Mouse (Mus musculus): ENCODE measurements around the gene Lgi4. TPM values are rescaled to one million over a fixed set of nuclear protein-coding genes. Genes with fewer than 3 reads are reported as not detected.

Gene Lgi4
- polyA plus RNA-seq, 1 experiment from 2014 or later = 0.35 TPM

DNA sequence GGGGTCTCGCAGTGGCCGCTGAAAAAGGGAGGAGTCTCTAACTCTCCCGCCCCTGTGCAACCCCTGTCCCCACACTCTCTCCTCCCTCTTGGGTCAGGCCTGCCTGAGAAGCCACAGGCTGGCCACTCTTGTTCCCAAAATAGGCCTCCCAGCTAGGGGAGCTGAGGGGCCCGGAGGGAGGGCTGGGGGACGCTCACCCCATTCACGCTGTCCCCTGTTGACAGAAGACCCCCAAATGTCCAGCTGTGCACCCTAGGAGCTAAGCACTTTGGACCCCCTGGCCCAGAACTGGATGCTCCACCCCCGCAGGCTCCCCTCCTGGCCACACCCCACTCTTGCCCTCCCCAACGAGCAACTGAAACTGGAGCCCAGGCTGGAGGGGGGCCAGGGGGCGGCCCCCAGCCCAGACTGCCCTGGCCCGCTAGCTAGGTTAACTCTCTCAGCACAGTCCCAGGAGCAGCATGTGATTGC, 3.8 kb upstream of the Lgi4 start:
- Histone ChIP-seq H3K4me1 (ENCODE audit: control insufficient read depth, insufficient read depth, low read length) (peaks cover 24% of the 10 kb centered on the region), H3K27ac (ENCODE audit: low read length) (no peak overlapping the region), H3K9me3 (replicated peaks; ENCODE audit: control insufficient read depth, low read length, poor library complexity, severe bottlenecking) (no peaks in the 10 kb centered on the region), H3K27me3 (ENCODE audit: control insufficient read depth, insufficient read depth, low read depth, low read length) (peaks cover 23% of the 10 kb centered on the region), H3K4me3 (ENCODE audit: low read depth, low read length) (no peak overlapping the region), H3K36me3 (ENCODE audit: control insufficient read depth, insufficient read depth, low read length) (no peaks in the 10 kb centered on the region), H3K4me2 (ENCODE audit: low read length) (peak overlapping the region; percentile 18; the same call in 1 of the 2 replicates), H3K9ac (ENCODE audit: low read depth, low read length) (no peak overlapping the region)
- ATAC-seq = no peak
- 5% methylated on average over 9 of the region's 10 CpGs for WGBS

DNA sequence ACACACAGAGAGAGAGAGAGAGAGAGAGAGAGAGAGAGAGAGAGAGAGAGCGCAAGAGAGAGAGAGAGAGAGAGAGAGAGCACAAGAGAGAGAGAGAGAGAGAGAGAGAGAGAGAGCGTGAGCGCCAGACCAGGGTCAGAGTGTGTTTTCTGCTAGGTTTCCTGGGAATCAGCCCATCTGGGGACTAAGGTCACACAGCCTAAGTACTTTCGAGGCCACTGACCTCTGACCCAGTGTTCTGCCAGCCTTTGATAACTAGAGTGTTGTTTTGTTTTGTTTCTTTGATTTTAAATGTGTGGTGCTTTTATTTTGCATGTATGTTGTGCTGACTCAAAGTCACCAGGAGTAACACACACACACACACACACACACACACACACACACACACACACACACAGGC, 3.3 kb upstream of the Lgi4 start:
- H3K27me3 ChIP-seq (ENCODE audit: control insufficient read depth, insufficient read depth, low read depth, low read length) = peaks cover 23% of the 10 kb centered on the region
- no peaks in the 10 kb centered on the region for H3K9me3 ChIP-seq (replicated peaks; ENCODE audit: control insufficient read depth, low read length, poor library complexity, severe bottlenecking)
- no peak overlapping the region for H3K9ac ChIP-seq (ENCODE audit: low read depth, low read length)
- no peak overlapping the region for H3K4me3 ChIP-seq (ENCODE audit: low read depth, low read length)
- no peak overlapping the region for H3K27ac ChIP-seq (ENCODE audit: low read length)
- peaks cover 19% of the 10 kb centered on the region for H3K4me1 ChIP-seq (ENCODE audit: control insufficient read depth, insufficient read depth, low read length)
- no peak for ATAC-seq
- H3K36me3 ChIP-seq (ENCODE audit: control insufficient read depth, insufficient read depth, low read length) = no peaks in the 10 kb centered on the region
- no peak overlapping the region for H3K4me2 ChIP-seq (ENCODE audit: low read length)
- 32% methylated on average over 4 of the region's 4 CpGs for WGBS

DNA sequence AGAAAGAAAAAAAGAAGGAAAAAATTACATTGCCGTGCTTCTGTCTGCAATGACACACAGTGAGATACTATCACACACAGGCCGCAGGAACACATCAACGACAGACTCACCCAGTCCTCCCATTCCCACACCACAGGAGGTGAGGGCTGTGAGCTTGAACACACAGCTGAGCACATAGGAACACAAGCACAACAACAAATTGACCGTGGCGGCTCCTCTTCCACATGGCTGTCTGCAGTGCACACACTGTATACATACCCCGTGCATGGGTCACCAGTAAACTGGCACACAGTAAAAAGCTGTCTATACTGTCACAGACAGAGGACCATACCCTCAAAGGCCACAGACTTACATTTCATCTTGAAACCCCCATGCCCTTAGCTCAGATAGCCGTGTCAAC, 2.7 kb upstream of the Lgi4 start:
- WGBS = 79% methylated on average over 7 of the region's 7 CpGs
- Histone ChIP-seq H3K4me1 (ENCODE audit: control insufficient read depth, insufficient read depth, low read length) (peaks cover 16% of the 10 kb centered on the region), H3K4me3 (ENCODE audit: low read depth, low read length) (no peak overlapping the region), H3K27me3 (ENCODE audit: control insufficient read depth, insufficient read depth, low read depth, low read length) (peaks cover 23% of the 10 kb centered on the region), H3K4me2 (ENCODE audit: low read length) (no peak overlapping the region), H3K9ac (ENCODE audit: low read depth, low read length) (no peak overlapping the region), H3K27ac (ENCODE audit: low read length) (no peak overlapping the region), H3K36me3 (ENCODE audit: control insufficient read depth, insufficient read depth, low read length) (no peaks in the 10 kb centered on the region), H3K9me3 (replicated peaks; ENCODE audit: control insufficient read depth, low read length, poor library complexity, severe bottlenecking) (no peaks in the 10 kb centered on the region)
- ATAC-seq = no peak

DNA sequence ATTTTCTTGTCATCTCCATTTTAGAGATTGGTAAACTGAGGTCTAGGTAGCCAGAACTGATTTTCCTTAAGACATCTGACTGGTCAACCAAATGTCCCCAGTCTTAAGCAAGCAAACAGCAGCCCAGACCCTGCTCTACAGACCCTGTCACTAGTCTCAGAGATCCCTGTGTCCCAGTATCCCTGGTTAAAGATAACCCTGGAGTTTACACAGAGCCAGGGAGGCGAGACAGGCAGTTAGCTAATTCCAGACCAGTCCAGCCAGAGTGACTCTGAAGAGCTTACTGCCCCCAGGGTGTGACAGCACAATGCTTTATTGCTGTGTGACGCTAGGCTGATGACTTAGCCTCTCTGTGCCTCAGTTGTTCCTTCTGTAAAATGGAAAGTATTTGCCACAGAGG, 2.1 kb upstream of the Lgi4 start, which contains the start of gene Fxyd1:
Fxyd1 (minus strand) TSS at position 129 of the 400 bp plus-strand sequence.
- no peak for ATAC-seq
- Histone ChIP-seq H3K4me3 (ENCODE audit: low read depth, low read length) (no peak within 1 kb of the TSS), H3K27ac (ENCODE audit: low read length) (no peak within 1 kb of the TSS), H3K4me1 (ENCODE audit: control insufficient read depth, insufficient read depth, low read length) (peaks cover 10% of the 10 kb centered on the region; the same call in 1 of the 2 replicates), H3K4me2 (ENCODE audit: low read length) (no peak within 1 kb of the TSS), H3K27me3 (ENCODE audit: control insufficient read depth, insufficient read depth, low read depth, low read length) (peaks cover 17% of the 10 kb centered on the region), H3K9ac (ENCODE audit: low read depth, low read length) (no peak within 1 kb of the TSS), H3K9me3 (replicated peaks; ENCODE audit: control insufficient read depth, low read length, poor library complexity, severe bottlenecking) (no peaks in the 10 kb centered on the region), H3K36me3 (ENCODE audit: control insufficient read depth, insufficient read depth, low read length) (no peaks in the 10 kb centered on the region)
- 80% methylated on average over 2 of the region's 2 CpGs for WGBS

DNA sequence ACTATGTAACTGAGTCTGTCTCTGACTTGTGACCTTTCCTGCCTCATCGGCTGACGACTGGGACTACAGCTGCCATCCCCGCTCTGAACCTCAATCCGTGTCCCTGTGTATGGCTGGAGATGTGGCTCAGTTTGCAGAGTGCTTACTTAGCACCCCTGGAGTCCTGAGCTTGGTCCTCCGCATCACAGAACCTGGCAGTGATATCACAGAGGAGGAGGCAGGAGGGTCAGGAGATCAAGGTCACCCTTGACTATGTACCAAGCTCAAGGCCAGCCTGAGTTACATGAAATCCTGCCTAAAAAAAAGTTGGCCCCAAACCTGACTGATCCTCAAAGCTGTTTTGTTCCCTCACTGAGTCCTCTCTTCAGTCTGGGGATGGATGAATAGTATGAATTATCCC, 1.4 kb upstream of the Lgi4 start:
- H3K4me2 ChIP-seq (ENCODE audit: low read length) = no peak overlapping the region
- no peak overlapping the region for H3K9ac ChIP-seq (ENCODE audit: low read depth, low read length)
- H3K4me1 ChIP-seq (ENCODE audit: control insufficient read depth, insufficient read depth, low read length) = peaks cover 3% of the 10 kb centered on the region; the same call in 1 of the 2 replicates
- H3K36me3 ChIP-seq (ENCODE audit: control insufficient read depth, insufficient read depth, low read length) = no peaks in the 10 kb centered on the region
- no peak for ATAC-seq
- H3K4me3 ChIP-seq (ENCODE audit: low read depth, low read length) = no peak overlapping the region
- H3K9me3 ChIP-seq (replicated peaks; ENCODE audit: control insufficient read depth, low read length, poor library complexity, severe bottlenecking) = no peaks in the 10 kb centered on the region
- no peak overlapping the region for H3K27ac ChIP-seq (ENCODE audit: low read length)
- WGBS = 78% methylated on average over 5 of the region's 5 CpGs
- H3K27me3 ChIP-seq (ENCODE audit: control insufficient read depth, insufficient read depth, low read depth, low read length) = peaks cover 11% of the 10 kb centered on the region; the same call in 1 of the 2 replicates

- Histone ChIP-seq H3K4me3 (ENCODE audit: low read depth, low read length) (no peak overlapping the region), H3K4me1 (ENCODE audit: control insufficient read depth, insufficient read depth, low read length) (no peaks in the 10 kb centered on the region), H3K27ac (ENCODE audit: low read length) (no peak overlapping the region), H3K9ac (ENCODE audit: low read depth, low read length) (no peak overlapping the region), H3K27me3 (ENCODE audit: control insufficient read depth, insufficient read depth, low read depth, low read length) (peaks cover 7% of the 10 kb centered on the region; the same call in 1 of the 2 replicates), H3K36me3 (ENCODE audit: control insufficient read depth, insufficient read depth, low read length) (no peaks in the 10 kb centered on the region), H3K9me3 (replicated peaks; ENCODE audit: control insufficient read depth, low read length, poor library complexity, severe bottlenecking) (no peaks in the 10 kb centered on the region), H3K4me2 (ENCODE audit: low read length) (no peak overlapping the region)
- 87% methylated on average over 6 of the region's 6 CpGs for WGBS
- no peak for ATAC-seq
Measured at GRCm38 (mm10) chr7:31058211-31058610, 931 bp upstream of the Lgi4 start.

- ATAC-seq = no peak
- H3K4me3 ChIP-seq (ENCODE audit: low read depth, low read length) = no peak overlapping the region
- H3K9me3 ChIP-seq (replicated peaks; ENCODE audit: control insufficient read depth, low read length, poor library complexity, severe bottlenecking) = no peaks in the 10 kb centered on the region
- no peak overlapping the region for H3K4me2 ChIP-seq (ENCODE audit: low read length)
- no peaks in the 10 kb centered on the region for H3K4me1 ChIP-seq (ENCODE audit: control insufficient read depth, insufficient read depth, low read length)
- H3K27me3 ChIP-seq (ENCODE audit: control insufficient read depth, insufficient read depth, low read depth, low read length) = no peaks in the 10 kb centered on the region
- H3K27ac ChIP-seq (ENCODE audit: low read length) = no peak overlapping the region
- WGBS = 50% methylated on average over 11 of the region's 11 CpGs
- H3K9ac ChIP-seq (ENCODE audit: low read depth, low read length) = no peak overlapping the region
- no peaks in the 10 kb centered on the region for H3K36me3 ChIP-seq (ENCODE audit: control insufficient read depth, insufficient read depth, low read length)
Measured at GRCm38 (mm10) chr7:31059919-31060620, 928 bp downstream of the Lgi4 start.

- whole genome bisulfite sequencing = 84% methylated on average over 7 of the region's 7 CpGs
- no peaks in the 10 kb centered on the region for H3K36me3 ChIP-seq (ENCODE audit: control insufficient read depth, insufficient read depth, low read length)
- H3K4me2 ChIP-seq (ENCODE audit: low read length) = no peak overlapping the region
- no peaks in the 10 kb centered on the region for H3K27me3 ChIP-seq (ENCODE audit: control insufficient read depth, insufficient read depth, low read depth, low read length)
- H3K9me3 ChIP-seq (replicated peaks; ENCODE audit: control insufficient read depth, low read length, poor library complexity, severe bottlenecking) = no peaks in the 10 kb centered on the region
- no peak overlapping the region for H3K27ac ChIP-seq (ENCODE audit: low read length)
- no peak overlapping the region for H3K9ac ChIP-seq (ENCODE audit: low read depth, low read length)
- no peaks in the 10 kb centered on the region for H3K4me1 ChIP-seq (ENCODE audit: control insufficient read depth, insufficient read depth, low read length)
- no peak for ATAC-seq
- no peak overlapping the region for H3K4me3 ChIP-seq (ENCODE audit: low read depth, low read length)
Measured at GRCm38 (mm10) chr7:31060621-31061010, 1.5 kb downstream of the Lgi4 start.

- H3K4me2 ChIP-seq (ENCODE audit: low read length) = no peak overlapping the region
Measured at GRCm38 (mm10) chr7:31063074-31063560, 4.0 kb downstream of the Lgi4 start.

More at GRCm38 (mm10) chr7:31063074-31063560, 4.0 kb downstream of the Lgi4 start:
- Histone ChIP-seq H3K4me3 (ENCODE audit: low read depth, low read length) (no peak overlapping the region), H3K9me3 (replicated peaks; ENCODE audit: control insufficient read depth, low read length, poor library complexity, severe bottlenecking) (no peaks in the 10 kb centered on the region), H3K4me1 (ENCODE audit: control insufficient read depth, insufficient read depth, low read length) (no peaks in the 10 kb centered on the region), H3K27me3 (ENCODE audit: control insufficient read depth, insufficient read depth, low read depth, low read length) (no peaks in the 10 kb centered on the region), H3K9ac (ENCODE audit: low read depth, low read length) (no peak overlapping the region), H3K27ac (ENCODE audit: low read length) (no peak overlapping the region), H3K36me3 (ENCODE audit: control insufficient read depth, insufficient read depth, low read length) (no peaks in the 10 kb centered on the region)
- ATAC-seq = no peak
- WGBS = 87% methylated on average over 12 of the region's 12 CpGs

Measured in midbrain, embryonic 16.5 days (tissue).